Comparison of ENCODE assay signal across 1 mouse cellular context in genomic region chr6:71632829-71633662, GRCm38 (mm10).
A peak's percentile ranks its signal among the peaks of the same experiment; 100 is the strongest.
TF ChIP-seq lines count a peak whose summit lies in the region.

Gene Kdm3a, minus strand, starts transcription at chr6:71632990.

TF ChIP-seq in CH12.LX, 34 proteins besides CTCF, POLR2A, EP300 and RAD21 (continued from another document):
- TF ChIP-seq SIN3A (IDR thresholded peaks at IDR 0.05; ENCODE audit: low read length) (peak; percentile 80), TCF12 (IDR thresholded peaks at IDR 0.05; ENCODE audit: low read depth, low read length) (peak; percentile 61), ZMIZ1 (IDR thresholded peaks at IDR 0.05; ENCODE audit: low read depth, low read length) (peak; percentile 76; the same call in 1 of the 2 replicates), MXI1 (IDR thresholded peaks at IDR 0.05; ENCODE audit: low read depth, low read length) (peak; percentile 50; the same call in 1 of the 2 replicates), JUN (IDR thresholded peaks at IDR 0.05; ENCODE audit: insufficient read depth, low read depth, low read length) (no peak; the same call in 1 of the 2 replicates), MEF2A (IDR thresholded peaks at IDR 0.05; ENCODE audit: borderline replicate concordance, low read depth, low read length) (peak; percentile 66), ZC3H11A (IDR thresholded peaks at IDR 0.05; ENCODE audit: low read depth, low read length) (no peak), UBTF (IDR thresholded peaks at IDR 0.05; ENCODE audit: low read depth, low read length) (no peak), MYC (IDR thresholded peaks at IDR 0.05; ENCODE audit: low read depth, low read length) (peak; percentile 96), MAX (IDR thresholded peaks at IDR 0.05; ENCODE audit: low read length) (peak; percentile 99), E2F4 (IDR thresholded peaks at IDR 0.05; ENCODE audit: insufficient replicate concordance, low read depth, low read length) (0 out of 2 replicates have a peak, but pooled peaks have one; percentile 69), PAX5 (IDR thresholded peaks at IDR 0.05; ENCODE audit: low read length) (no peak), IRF4 (IDR thresholded peaks at IDR 0.05; ENCODE audit: low read depth, low read length) (peak; percentile 69), MAFK (IDR thresholded peaks at IDR 0.05; ENCODE audit: insufficient replicate concordance, low read length) (peak; percentile 40; the same call in 1 of the 2 replicates)
